Mouse (Mus musculus) embryonic fibroblast, embryonic 13.5 days (primary cell): ENCODE results near the gene Zfp62.

Experiments
- CTCF ChIP-seq: IDR thresholded peaks from 2 replicates; pipeline ENCODE4 v1.5.1; 2011; ENCODE audit warnings: mild to moderate bottlenecking, control low read depth, low read length, moderate library complexity, borderline replicate concordance; ENCODE audit not compliant: insufficient read depth
- POLR2A ChIP-seq: IDR thresholded peaks from 2 replicates; pipeline ENCODE4 v1.6.1; 2011; ENCODE audit warnings: low read depth, mild to moderate bottlenecking, control low read depth, low read length, moderate library complexity

- TF ChIP-seq POLR2A (no peak), CTCF (no peak)
Measured at GRCm38 (mm10) chr11:49237532-49237931, 34.4 kb downstream of the Zfp62 start.
